Mouse (Mus musculus) neural tube, embryonic 14.5 days (tissue): ENCODE data around the gene Mtg2. TPM values are rescaled to one million over a fixed set of nuclear protein-coding genes. Genes with fewer than 3 reads are reported as not detected.

Experiments
- ATAC-seq: fragments of 200-750 bp; cut with Nextera tagmentation; 2 replicates; pipeline ENCODE4 v1.8.0; 2017; ENCODE audit warnings: low read depth, mild to moderate bottlenecking, moderate TSS enrichment, moderate library complexity
- H3K27ac ChIP-seq: fragments of 300-500 bp; sonication (generic); 2 replicates; pipeline ENCODE4 v1.5.1; 2014; ENCODE audit warnings: low read depth, mild to moderate bottlenecking, control low read depth, low read length, moderate library complexity, mixed read lengths
- H3K27me3 ChIP-seq: fragments of 300-500 bp; sonication (generic); 2 replicates; pipeline ENCODE4 v1.6.1; 2014; ENCODE audit warnings: low read length; ENCODE audit not compliant: control insufficient read depth, insufficient read depth
- H3K36me3 ChIP-seq: fragments of 300-500 bp; sonication (generic); 2 replicates; pipeline ENCODE4 v1.6.1; 2014; ENCODE audit warnings: low read length, mixed read lengths; ENCODE audit not compliant: control insufficient read depth, insufficient read depth
- H3K4me1 ChIP-seq: fragments of 300-500 bp; sonication (generic); 2 replicates; pipeline ENCODE4 v1.6.1; 2014; ENCODE audit warnings: low read length; ENCODE audit not compliant: control insufficient read depth, insufficient read depth
- H3K4me2 ChIP-seq: fragments of 300-500 bp; sonication (generic); 2 replicates; pipeline ENCODE4 v1.6.1; 2014; ENCODE audit warnings: mild to moderate bottlenecking, low read depth, low read length, control low read depth
- H3K4me3 ChIP-seq: fragments of 300-500 bp; sonication (generic); 2 replicates; pipeline ENCODE4 v1.5.1; 2014; ENCODE audit warnings: low read depth, low read length, control low read depth, mixed read lengths
- H3K9ac ChIP-seq: fragments of 300-500 bp; sonication (generic); replicated peaks from 2 replicates; pipeline ENCODE4 v1.6.1; 2014; ENCODE audit warnings: low read depth, mild to moderate bottlenecking, control low read depth, low read length, mixed read lengths
- H3K9me3 ChIP-seq: fragments of 300-500 bp; sonication (generic); 2 replicates; pipeline ENCODE4 v1.6.1; 2016; ENCODE audit warnings: low read length; ENCODE audit not compliant: control insufficient read depth
- WGBS: fragments of 180-500 bp; shearing (Covaris S2); extraction: QIAGEN DNeasy Blood & Tissue Kit; methylation state at CpG from one replicate; pipeline ENCODE4 v1.1.7; 2014; 5-methylcytosine and 5-hydroxymethylcytosine counted together
- polyA plus RNA-seq: library from polyadenylated mRNA; unstranded; fragments of >200 nt; fragmentation: Nextera tagmentation; extraction: Ambion mirVana; gene quantifications from 2 replicates; pipeline ENCODE4 v1.2.1, GENCODE M21; 2014

The Mtg2 gene
- polyA plus RNA-seq, 1 experiment from 2014 or later, result 34.2 TPM

DNA sequence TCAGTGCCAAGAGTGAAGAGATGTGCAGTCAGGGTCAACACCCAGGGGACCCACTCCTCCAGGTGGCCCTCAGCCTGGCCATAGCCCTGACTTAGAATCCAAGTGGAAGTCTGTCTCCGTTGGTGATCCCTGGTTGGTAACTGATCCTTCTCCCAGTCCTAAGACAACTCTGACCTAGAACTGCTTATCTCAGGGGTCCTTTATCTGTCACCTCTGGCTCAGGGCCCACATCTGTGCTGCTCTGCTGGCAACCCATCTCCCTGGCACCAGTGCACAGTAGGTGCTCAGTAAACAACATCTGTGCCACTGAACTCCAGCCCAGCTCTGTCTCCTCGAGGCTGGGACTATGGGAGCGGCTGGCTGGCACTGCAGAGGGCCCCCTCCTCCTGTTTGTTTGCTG lies 27.2 kb downstream of the Mtg2 start:
- Histone ChIP-seq H3K9ac (no peak overlapping the region), H3K9me3 (no peaks in the 10 kb centered on the region), H3K36me3 (no peaks in the 10 kb centered on the region), H3K27ac (no peak overlapping the region), H3K27me3 (peaks cover 11% of the 10 kb centered on the region; the same call in 1 of the 2 replicates), H3K4me3 (no peak overlapping the region), H3K4me1 (peaks cover 3% of the 10 kb centered on the region; the same call in 1 of the 2 replicates), H3K4me2 (no peak overlapping the region)
- 30% methylated on average over 3 of the region's 3 CpGs for WGBS
- no peak for ATAC-seq

DNA sequence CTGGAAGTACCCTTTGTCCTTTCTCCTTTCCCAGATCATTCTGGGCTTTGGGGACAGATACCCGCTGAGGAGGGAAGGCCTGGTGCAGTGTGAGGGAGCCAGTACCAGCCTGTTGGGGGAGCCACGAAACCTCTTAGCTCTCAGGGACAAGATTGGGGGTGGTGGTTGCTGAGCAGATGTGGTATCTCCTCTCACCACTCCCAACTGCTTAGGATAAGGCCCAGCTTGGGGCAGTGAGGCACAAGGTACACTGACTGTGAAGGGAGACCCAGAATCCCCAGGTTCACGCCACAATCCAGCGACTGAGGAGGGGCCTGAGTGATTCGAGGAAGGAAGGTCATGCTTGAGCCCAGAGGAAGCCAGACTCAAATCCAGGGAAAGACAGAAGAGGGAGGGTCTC lies 27.8 kb downstream of the Mtg2 start:
- no peak for ATAC-seq
- Histone ChIP-seq H3K4me2 (no peak overlapping the region), H3K9me3 (no peaks in the 10 kb centered on the region), H3K27ac (no peak overlapping the region), H3K4me3 (no peak overlapping the region), H3K36me3 (no peaks in the 10 kb centered on the region), H3K9ac (no peak overlapping the region), H3K27me3 (peaks cover 11% of the 10 kb centered on the region; the same call in 1 of the 2 replicates), H3K4me1 (peaks cover 8% of the 10 kb centered on the region; the same call in 1 of the 2 replicates)
- 39% methylated on average over 5 of the region's 5 CpGs for WGBS

DNA sequence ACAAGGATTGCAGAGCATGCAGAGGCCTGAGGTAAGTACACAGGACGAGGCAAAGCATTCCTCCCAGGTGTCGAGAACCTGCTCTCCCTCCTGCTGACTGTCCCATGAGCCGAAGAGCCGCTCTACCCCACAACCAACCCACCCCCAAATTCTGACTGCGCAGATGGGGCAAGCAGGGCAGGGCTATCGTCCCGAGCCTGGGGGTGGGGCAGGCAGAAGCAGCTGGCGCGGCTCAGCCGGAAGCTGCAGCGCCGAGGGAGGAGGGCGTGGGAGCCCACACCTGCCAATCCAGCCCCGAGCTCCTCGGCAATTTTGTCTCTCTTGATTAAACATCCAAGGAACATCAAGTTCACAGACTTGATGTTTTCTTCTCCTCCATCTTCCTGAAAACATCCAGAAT lies 29.1 kb downstream of the Mtg2 start:
- 3% methylated on average over 15 of the region's 15 CpGs for WGBS
- peaks cover 21% of the 10 kb centered on the region for H3K27me3 ChIP-seq
- H3K4me1 ChIP-seq, result peaks cover 18% of the 10 kb centered on the region
- H3K36me3 ChIP-seq, result no peaks in the 10 kb centered on the region
- no peak for ATAC-seq
- H3K9ac ChIP-seq, result no peak overlapping the region; the same call in 1 of the 2 replicates
- no peak overlapping the region for H3K4me2 ChIP-seq
- no peak overlapping the region for H3K4me3 ChIP-seq
- H3K9me3 ChIP-seq, result no peaks in the 10 kb centered on the region
- no peak overlapping the region for H3K27ac ChIP-seq

DNA sequence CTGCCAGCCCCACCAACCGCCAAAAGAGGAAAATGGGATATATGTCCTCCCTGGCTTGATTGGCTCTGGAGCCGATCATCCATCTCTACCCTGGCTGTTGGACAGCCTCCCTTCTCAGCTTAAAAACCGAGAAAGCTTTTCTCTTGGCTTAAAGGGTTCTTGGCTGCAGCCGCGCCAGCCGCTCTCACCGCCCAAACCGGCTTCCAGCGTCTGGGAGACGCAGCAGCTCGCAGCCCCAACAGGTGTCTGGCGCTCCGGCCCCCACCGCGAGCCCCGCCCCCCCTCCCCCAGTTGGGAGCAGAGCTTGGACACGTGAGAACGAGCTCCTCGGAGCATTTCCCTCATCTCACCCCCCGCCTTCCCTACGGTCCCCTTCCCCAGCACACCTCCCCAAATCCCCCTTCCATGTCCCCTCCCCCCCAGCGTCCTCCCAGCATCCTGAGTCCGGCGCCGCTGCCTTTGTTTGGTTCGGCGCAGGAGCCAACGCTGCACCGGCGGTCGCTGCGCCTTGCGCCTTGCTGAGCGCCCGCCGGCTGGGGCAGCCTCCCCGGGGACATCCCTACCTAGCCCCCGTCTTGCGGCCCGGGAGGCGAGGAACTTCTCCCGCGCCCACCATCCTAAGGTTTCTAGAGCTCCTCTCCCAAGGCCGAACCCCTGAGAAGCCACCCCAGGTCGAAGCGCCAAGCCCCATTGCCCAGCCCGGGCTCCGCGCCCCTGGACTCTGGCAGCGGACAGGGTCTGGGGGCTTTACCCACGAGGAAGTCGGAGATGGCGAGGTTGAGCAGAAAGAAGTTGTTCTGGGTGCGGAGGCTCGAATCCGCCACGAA lies 33.0 kb downstream of the Mtg2 start:
- under 1% methylated on average over 56 of the region's 57 CpGs for WGBS
- Histone ChIP-seq H3K9me3 (no peaks in the 10 kb centered on the region), H3K27me3 (peaks cover 29% of the 10 kb centered on the region), H3K4me1 (peaks cover 18% of the 10 kb centered on the region), H3K4me2 (peak overlapping the region; percentile 95), H3K36me3 (no peaks in the 10 kb centered on the region), H3K27ac (no peak overlapping the region), H3K4me3 (peak overlapping the region; percentile 63), H3K9ac (peak overlapping the region; percentile 51)
- 0 out of 2 replicates have a peak, but pooled peaks have one; percentile 3 for ATAC-seq

DNA sequence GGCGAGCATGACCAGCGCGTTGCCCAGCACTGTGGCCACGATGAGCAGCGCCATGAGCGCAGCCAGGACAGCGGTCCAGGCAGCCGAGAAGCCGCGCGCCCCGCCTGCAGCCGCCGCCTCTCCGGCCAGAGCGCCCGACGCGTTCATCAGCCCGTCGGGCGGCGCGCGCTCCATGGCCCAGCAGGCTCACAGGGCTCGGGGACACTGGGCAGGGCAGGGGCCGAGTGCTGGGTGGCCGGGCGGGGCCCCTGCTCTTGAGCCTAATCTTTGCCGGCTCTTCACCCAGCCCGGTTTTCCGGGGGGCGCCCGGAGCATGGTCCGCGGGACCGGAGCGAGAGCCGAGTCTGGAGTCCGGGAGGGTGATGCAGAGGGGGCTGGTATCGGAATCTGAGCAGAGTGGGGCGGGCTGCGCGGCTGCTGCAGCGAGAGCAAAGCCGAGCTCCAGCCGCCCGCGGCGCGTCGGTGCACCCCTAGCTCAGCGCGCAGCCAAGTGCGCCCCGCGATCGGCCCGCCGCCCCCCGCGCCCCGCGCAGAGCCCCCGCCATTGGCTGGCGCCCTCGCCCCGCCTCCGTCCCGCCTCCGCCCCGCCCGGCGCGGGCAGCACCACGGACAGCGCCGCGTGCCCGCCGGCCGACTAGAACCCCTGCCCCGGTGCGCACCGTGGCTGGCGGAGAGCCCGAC lies 33.7 kb downstream of the Mtg2 start, which contains the start of gene Hrh3:
TSS of gene Hrh3 (minus strand) at position 511 of the 681 bp plus-strand sequence.
- no peaks in the 10 kb centered on the region for H3K36me3 ChIP-seq
- H3K4me3 ChIP-seq, result peak within 1 kb of the TSS; percentile 63
- peak; percentile 83 for ATAC-seq
- peak within 1 kb of the TSS; percentile 95 for H3K4me2 ChIP-seq
- H3K9ac ChIP-seq, result peak within 1 kb of the TSS; percentile 51
- peaks cover 18% of the 10 kb centered on the region for H3K4me1 ChIP-seq
- H3K27ac ChIP-seq, result no peak within 1 kb of the TSS
- H3K9me3 ChIP-seq, result no peaks in the 10 kb centered on the region
- peaks cover 29% of the 10 kb centered on the region for H3K27me3 ChIP-seq
- WGBS, result 0% methylated on average over 46 of the region's 87 CpGs

DNA sequence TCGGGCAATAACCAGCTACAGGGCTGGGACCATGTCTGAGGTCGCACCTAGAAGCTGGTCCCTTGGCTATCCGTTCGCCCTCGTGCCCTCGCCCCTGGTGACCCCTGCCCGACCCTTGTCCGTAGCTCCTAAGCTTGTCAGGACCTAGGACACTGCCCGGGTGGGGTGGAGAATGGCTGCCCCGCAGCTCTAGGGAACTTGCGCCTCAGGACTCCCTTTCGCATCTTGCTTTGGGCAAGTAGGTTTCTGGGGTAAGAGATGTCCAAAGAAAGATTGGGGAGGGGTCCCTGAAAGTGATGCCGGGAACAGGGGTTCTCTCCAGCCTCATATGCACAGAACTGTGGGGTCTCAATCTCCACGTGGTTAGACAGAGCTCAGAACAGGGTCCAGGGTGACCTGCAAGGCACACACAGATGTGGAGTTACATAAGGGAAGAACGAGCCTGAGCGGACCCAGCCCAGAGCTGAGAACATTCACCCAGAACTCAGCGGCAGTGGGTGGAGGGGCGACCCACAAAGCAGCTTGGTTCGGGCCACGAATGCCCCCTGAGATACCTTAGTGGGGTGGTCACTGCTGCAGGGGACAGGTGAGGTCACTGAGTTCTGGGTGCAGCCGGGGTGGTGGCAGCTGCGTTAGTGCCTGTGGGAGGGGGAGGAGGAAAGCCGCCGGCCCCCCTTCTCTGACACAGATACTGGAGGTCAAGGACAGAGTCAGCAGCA lies 34.4 kb downstream of the Mtg2 start:
- no peaks in the 10 kb centered on the region for H3K9me3 ChIP-seq
- H3K9ac ChIP-seq, result peak overlapping the region; percentile 51
- no peak overlapping the region for H3K27ac ChIP-seq
- H3K36me3 ChIP-seq, result no peaks in the 10 kb centered on the region
- H3K4me1 ChIP-seq, result peaks cover 18% of the 10 kb centered on the region
- peak overlapping the region; percentile 63 for H3K4me3 ChIP-seq
- peaks cover 29% of the 10 kb centered on the region for H3K27me3 ChIP-seq
- WGBS, result 8% methylated on average over 24 of the region's 24 CpGs
- no peak; the same call in 1 of the 2 replicates for ATAC-seq
- H3K4me2 ChIP-seq, result peak overlapping the region; percentile 95

DNA sequence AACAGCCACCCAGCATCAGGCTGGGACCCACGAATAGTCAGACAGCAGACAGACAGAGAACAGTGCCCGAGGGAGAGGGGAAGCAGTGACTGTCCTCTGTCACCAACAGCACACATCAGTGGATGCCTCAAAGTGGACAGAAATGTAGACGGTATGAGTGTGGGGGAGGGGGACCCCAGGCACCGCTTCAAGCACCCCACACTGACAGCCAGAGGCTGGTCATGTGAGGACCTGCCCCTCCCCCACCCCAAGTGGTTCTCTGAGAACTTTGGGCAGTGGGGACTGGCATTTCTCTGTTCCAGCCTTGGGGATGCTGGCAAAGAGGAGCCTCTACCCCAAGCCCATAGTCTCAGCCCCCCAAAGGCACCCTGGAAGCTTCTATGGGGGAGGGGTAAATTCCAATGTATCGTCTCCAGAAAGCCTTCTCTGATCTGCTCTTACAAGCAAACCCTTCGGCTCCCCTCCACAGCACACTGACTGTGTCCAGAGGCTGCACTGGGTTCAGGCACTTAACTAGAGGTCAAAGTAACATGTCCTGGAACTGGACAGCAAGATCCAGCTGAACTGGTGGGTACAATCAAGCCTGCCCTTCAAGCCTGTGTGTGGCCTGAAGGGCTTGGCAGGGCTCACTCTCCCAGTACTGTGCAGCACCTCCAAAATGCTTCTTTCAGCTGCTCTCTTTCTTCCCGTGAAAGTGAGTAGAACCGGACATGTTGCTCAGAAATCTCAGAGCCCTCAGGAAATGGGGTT lies 35.2 kb downstream of the Mtg2 start:
- no peak for ATAC-seq
- no peak overlapping the region for H3K9ac ChIP-seq
- H3K27me3 ChIP-seq, result peaks cover 27% of the 10 kb centered on the region
- no peak overlapping the region for H3K4me2 ChIP-seq
- WGBS, result 35% methylated on average over 8 of the region's 8 CpGs
- peaks cover 18% of the 10 kb centered on the region for H3K4me1 ChIP-seq
- H3K4me3 ChIP-seq, result no peak overlapping the region
- no peaks in the 10 kb centered on the region for H3K9me3 ChIP-seq
- H3K36me3 ChIP-seq, result no peaks in the 10 kb centered on the region
- H3K27ac ChIP-seq, result no peak overlapping the region

DNA sequence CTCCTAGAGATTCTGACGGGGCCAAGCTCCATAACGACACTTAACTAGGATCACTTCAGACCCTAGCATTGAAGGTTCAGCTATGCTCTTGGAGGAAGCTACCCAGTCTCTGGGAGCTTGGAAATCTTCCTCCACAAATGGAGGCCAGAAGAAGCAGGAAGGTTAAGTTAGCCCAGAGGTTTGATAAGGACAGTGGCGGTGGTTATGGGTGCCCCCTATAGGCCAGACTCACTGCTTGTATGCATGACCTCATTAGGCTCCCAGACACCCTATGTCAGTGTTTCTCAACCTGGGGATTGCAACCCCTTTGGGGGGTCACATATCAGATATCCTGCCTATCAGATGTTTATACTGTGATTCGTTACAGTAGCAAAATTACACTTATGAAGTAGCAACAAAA lies 36.7 kb downstream of the Mtg2 start:
- Histone ChIP-seq H3K9me3 (no peaks in the 10 kb centered on the region), H3K36me3 (no peaks in the 10 kb centered on the region), H3K9ac (no peak overlapping the region), H3K27me3 (peaks cover 19% of the 10 kb centered on the region), H3K4me3 (no peak overlapping the region), H3K4me2 (no peak overlapping the region), H3K4me1 (peaks cover 18% of the 10 kb centered on the region), H3K27ac (no peak overlapping the region)
- WGBS, result 72% methylated on average over 4 of the region's 4 CpGs
- no peak for ATAC-seq
